Mouse (Mus musculus): ENCODE results near the gene Mmadhc. TPM values are rescaled to one million over a fixed set of nuclear protein-coding genes. Genes with fewer than 3 reads are reported as not detected.
A peak's percentile ranks its signal among the peaks of the same experiment; 100 is the strongest.

Mmadhc gene
- 4.1 and 6.6 TPM in 2 replicates for polyA plus RNA-seq (2012)

DNA sequence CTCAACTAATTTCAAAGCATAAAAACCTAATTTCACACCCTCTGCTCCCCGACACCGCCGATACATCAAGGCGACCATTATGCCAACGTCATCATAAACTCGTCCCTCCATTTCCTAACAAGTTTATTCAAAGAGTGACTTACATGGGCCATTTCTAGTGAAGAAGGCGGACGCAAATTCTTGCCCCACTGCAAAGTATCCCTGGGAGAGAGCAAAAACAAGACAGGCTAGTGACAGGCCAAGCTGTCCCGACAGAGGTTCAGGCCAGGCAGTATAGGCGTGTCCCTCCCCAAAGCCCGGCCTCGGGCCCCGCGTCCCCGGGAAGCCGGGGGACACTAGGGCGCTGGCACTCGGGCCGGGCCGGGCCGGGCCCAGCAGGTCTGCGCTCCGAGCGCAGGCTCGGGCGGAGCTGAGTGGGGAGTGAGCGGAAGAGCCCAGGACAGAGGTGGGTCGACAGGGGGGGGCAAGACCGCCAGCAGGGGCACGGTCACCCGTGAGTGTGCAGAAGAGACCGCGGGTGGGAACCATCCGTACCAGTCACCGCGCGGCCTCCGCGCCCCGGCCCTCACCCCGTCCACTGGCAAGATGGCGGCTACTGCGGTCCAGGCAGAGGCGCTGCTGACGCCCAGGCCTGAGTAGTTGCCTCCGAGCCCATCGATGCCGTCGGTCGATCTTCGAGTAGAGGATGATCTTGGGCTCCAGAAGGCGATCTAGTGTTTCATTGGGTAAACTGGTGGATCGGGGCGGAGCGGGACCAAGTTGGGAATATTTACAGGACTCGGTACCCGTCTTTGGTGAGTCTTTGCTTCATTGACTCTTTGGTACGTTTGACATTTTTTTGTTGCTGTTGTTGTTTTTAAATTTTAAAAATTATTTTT is at the start of gene Mmadhc:
Gene Mmadhc (minus strand): TSS at position 693 of the 878 bp plus-strand sequence.
- Histone ChIP-seq H3K36me3 (ENCODE audit: control insufficient read depth) (peaks cover 12% of the 10 kb centered on the region), H3K4me1 (ENCODE audit: control insufficient read depth) (peaks cover 36% of the 10 kb centered on the region), H3K27me3 (ENCODE audit: control insufficient read depth) (peaks cover 5% of the 10 kb centered on the region; the same call in 1 of the 2 replicates), H3K4me3 (replicated peaks) (peak within 1 kb of the TSS; percentile 93), H3K9me3 (ENCODE audit: control insufficient read depth, low read length) (no peaks in the 10 kb centered on the region)
- TF ChIP-seq TAL1 (IDR thresholded peaks at IDR 0.05; ENCODE audit: low read length) = no peak
- TF ChIP-seq GATA1 (IDR thresholded peaks at IDR 0.05; ENCODE audit: low read length) = no peak

GRCm38 (mm10) chr2:50343598-50343997 is 47.0 kb upstream of the Mmadhc start:
- Histone ChIP-seq H3K27me3 (ENCODE audit: control insufficient read depth) (no peaks in the 10 kb centered on the region), H3K9me3 (ENCODE audit: control insufficient read depth, low read length) (no peaks in the 10 kb centered on the region), H3K4me1 (ENCODE audit: control insufficient read depth) (no peaks in the 10 kb centered on the region), H3K36me3 (ENCODE audit: control insufficient read depth) (no peaks in the 10 kb centered on the region), H3K4me3 (replicated peaks) (no peak overlapping the region)
- TF ChIP-seq TAL1 (IDR thresholded peaks at IDR 0.05; ENCODE audit: low read length) (no peak), GATA1 (IDR thresholded peaks at IDR 0.05; ENCODE audit: low read length) (no peak)

- Histone ChIP-seq H3K9me3 (ENCODE audit: control insufficient read depth, low read length) (no peaks in the 10 kb centered on the region), H3K36me3 (ENCODE audit: control insufficient read depth) (no peaks in the 10 kb centered on the region), H3K4me3 (replicated peaks) (no peak overlapping the region), H3K4me1 (ENCODE audit: control insufficient read depth) (no peaks in the 10 kb centered on the region), H3K27me3 (ENCODE audit: control insufficient read depth) (no peaks in the 10 kb centered on the region)
- TF ChIP-seq TAL1 (IDR thresholded peaks at IDR 0.05; ENCODE audit: low read length) (no peak), GATA1 (IDR thresholded peaks at IDR 0.05; ENCODE audit: low read length) (no peak)
Measured at GRCm38 (mm10) chr2:50339061-50339460, 42.5 kb upstream of the Mmadhc start.

DNA sequence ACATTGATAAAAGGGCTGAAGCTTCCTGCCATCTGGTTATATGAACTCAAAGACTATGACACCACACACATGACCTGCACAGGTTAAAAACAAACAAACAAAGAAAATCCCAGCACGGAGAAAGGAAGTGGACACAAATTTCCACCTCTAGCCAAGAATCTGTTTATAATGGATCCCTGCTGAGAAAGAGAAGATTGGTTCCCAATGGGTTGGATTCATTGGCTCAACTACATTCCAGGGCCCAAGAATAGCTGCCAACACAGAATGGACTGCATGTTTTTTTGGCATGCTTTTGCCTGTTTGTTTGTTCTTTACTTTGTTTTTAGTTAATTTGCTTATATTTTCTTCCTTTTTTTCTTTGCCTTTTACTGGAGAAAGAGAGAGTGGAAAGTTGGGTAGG is 41.0 kb upstream of the Mmadhc start:
- H3K36me3 ChIP-seq (ENCODE audit: control insufficient read depth) = no peaks in the 10 kb centered on the region
- H3K4me1 ChIP-seq (ENCODE audit: control insufficient read depth) = no peaks in the 10 kb centered on the region
- H3K4me3 ChIP-seq (replicated peaks) = no peak overlapping the region
- TF ChIP-seq TAL1 (IDR thresholded peaks at IDR 0.05; ENCODE audit: low read length) = no peak
- no peak for TF ChIP-seq GATA1 (IDR thresholded peaks at IDR 0.05; ENCODE audit: low read length)
- no peaks in the 10 kb centered on the region for H3K9me3 ChIP-seq (ENCODE audit: control insufficient read depth, low read length)
- no peaks in the 10 kb centered on the region for H3K27me3 ChIP-seq (ENCODE audit: control insufficient read depth)

DNA sequence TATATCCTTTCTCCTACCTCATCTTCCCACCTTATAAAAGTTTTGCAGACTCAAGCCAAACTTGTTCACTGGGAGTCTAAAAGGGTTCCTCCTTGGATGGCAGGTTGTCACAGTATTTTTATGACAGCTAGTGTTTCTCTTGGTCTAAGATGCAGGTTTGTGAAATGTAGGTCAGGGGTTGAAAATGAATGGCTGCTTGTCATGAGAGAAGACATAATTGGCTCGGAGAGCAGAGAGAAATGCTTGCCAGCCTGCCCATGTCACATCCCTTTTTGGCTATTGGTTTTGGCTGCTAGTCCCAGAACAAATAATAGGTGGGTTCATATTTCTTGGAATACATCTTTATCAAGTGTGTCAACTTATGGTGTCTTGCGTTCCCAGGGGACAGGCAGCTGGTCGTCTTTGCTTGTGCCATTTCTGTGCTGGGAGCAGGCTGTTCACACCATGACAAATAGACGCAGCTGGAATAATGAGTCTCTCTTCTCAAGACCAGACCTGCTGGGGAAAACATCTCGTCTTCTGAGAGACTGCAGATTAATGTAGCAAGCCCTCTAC is 35.2 kb upstream of the Mmadhc start:
- no peaks in the 10 kb centered on the region for H3K36me3 ChIP-seq (ENCODE audit: control insufficient read depth)
- no peak overlapping the region for H3K4me3 ChIP-seq (replicated peaks)
- no peaks in the 10 kb centered on the region for H3K9me3 ChIP-seq (ENCODE audit: control insufficient read depth, low read length)
- no peaks in the 10 kb centered on the region for H3K4me1 ChIP-seq (ENCODE audit: control insufficient read depth)
- no peaks in the 10 kb centered on the region for H3K27me3 ChIP-seq (ENCODE audit: control insufficient read depth)
- no peak for TF ChIP-seq TAL1 (IDR thresholded peaks at IDR 0.05; ENCODE audit: low read length)
- no peak for TF ChIP-seq GATA1 (IDR thresholded peaks at IDR 0.05; ENCODE audit: low read length)

DNA sequence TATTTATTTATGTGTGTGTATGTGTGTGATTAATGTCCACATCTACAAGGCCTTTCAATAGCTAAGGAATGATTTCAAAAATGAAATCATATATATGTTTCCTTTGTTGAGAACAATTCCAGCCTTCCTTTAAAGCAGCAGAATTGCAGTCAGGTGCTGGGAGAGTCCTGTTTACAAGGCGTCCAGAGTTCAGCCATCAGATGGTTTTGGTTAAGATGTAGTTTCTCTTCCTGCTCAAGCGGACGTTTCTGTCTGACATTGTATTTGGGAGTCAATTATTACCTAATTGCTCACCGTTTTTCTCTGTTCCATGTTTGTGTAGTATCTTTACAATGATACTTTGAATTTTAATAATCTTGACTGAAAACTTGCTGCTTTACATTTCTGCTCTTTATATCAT is 31.6 kb upstream of the Mmadhc start:
- TF ChIP-seq TAL1 (IDR thresholded peaks at IDR 0.05; ENCODE audit: low read length) (no peak), GATA1 (IDR thresholded peaks at IDR 0.05; ENCODE audit: low read length) (no peak)
- Histone ChIP-seq H3K36me3 (ENCODE audit: control insufficient read depth) (no peaks in the 10 kb centered on the region), H3K4me3 (replicated peaks) (no peak overlapping the region), H3K4me1 (ENCODE audit: control insufficient read depth) (no peaks in the 10 kb centered on the region), H3K27me3 (ENCODE audit: control insufficient read depth) (no peaks in the 10 kb centered on the region), H3K9me3 (ENCODE audit: control insufficient read depth, low read length) (no peaks in the 10 kb centered on the region)

GRCm38 (mm10) chr2:50324799-50325198 is 28.2 kb upstream of the Mmadhc start:
- Histone ChIP-seq H3K4me3 (replicated peaks) (no peak overlapping the region), H3K4me1 (ENCODE audit: control insufficient read depth) (no peaks in the 10 kb centered on the region), H3K9me3 (ENCODE audit: control insufficient read depth, low read length) (no peaks in the 10 kb centered on the region), H3K27me3 (ENCODE audit: control insufficient read depth) (no peaks in the 10 kb centered on the region), H3K36me3 (ENCODE audit: control insufficient read depth) (no peaks in the 10 kb centered on the region)
- TF ChIP-seq TAL1 (IDR thresholded peaks at IDR 0.05; ENCODE audit: low read length) (no peak), GATA1 (IDR thresholded peaks at IDR 0.05; ENCODE audit: low read length) (no peak)

- Histone ChIP-seq H3K27me3 (ENCODE audit: control insufficient read depth) (no peaks in the 10 kb centered on the region), H3K9me3 (ENCODE audit: control insufficient read depth, low read length) (no peaks in the 10 kb centered on the region; the same call in 1 of the 2 replicates), H3K4me3 (replicated peaks) (no peak overlapping the region), H3K4me1 (ENCODE audit: control insufficient read depth) (no peaks in the 10 kb centered on the region), H3K36me3 (ENCODE audit: control insufficient read depth) (no peaks in the 10 kb centered on the region)
- TF ChIP-seq GATA1 (IDR thresholded peaks at IDR 0.05; ENCODE audit: low read length) (no peak), TAL1 (IDR thresholded peaks at IDR 0.05; ENCODE audit: low read length) (no peak)
Measured at GRCm38 (mm10) chr2:50306663-50307320, 10.2 kb upstream of the Mmadhc start.
